Mouse (Mus musculus) heart, postnatal 14 days (tissue): Measurements from ENCODE around the gene Atg7. TPM values are rescaled to one million over a fixed set of nuclear protein-coding genes. Genes with fewer than 3 reads are reported as not detected.

Source experiments
- DNase-seq, 2 experiments: peaks; one replicate each; pipeline ENCODE4 v3.0.0; 2021 to 2022
- intact Hi-C: fragments of 180-260 bp; cut with DNase I; formaldehyde crosslinking; loops from one replicate; pipeline ENCODE4 v1.15.1; 2025
- total RNA-seq, 2 experiments: library from RNA; stranded (reverse); gene quantifications; 2 replicates each; pipeline ENCODE4 v1.2.3; 2021

Gene Atg7
- total RNA-seq, 2 experiments from 2014 or later = 12.5 to 16.0 TPM

GRCm38 (mm10) chr6:114840012-114840411 lies 197.1 kb downstream of the Atg7 start:
- intact Hi-C loops = no loop called here
- DNase-seq = peak in 1 of 2 experiments; percentile 21

- no peak for DNase-seq
- intact Hi-C loops = no loop called here
These were observed 199.2 kb downstream of the Atg7 start for GRCm38 (mm10) chr6:114842131-114842530.

GRCm38 (mm10) chr6:114842863-114843262 lies 200.0 kb downstream of the Atg7 start:
- DNase-seq = no peak
- intact Hi-C loops = no loop called here

GRCm38 (mm10) chr6:114846153-114846772 lies 203.4 kb downstream of the Atg7 start:
- no peak for DNase-seq
- intact Hi-C loops = no loop called here

- intact Hi-C loops = no loop called here
- no peak for DNase-seq
These were observed 204.8 kb downstream of the Atg7 start for GRCm38 (mm10) chr6:114847582-114848174.

GRCm38 (mm10) chr6:114848761-114849160 lies 205.9 kb downstream of the Atg7 start:
- intact Hi-C loops = no loop called here
- DNase-seq = no peak

GRCm38 (mm10) chr6:114849787-114850186 lies 206.9 kb downstream of the Atg7 start:
- no peak for DNase-seq
- intact Hi-C loops = no loop called here

- intact Hi-C loops = no loop called here
- no peak for DNase-seq
These were observed 208.8 kb downstream of the Atg7 start for GRCm38 (mm10) chr6:114851688-114852087.

- intact Hi-C loops = no loop called here
- no peak for DNase-seq
These were observed 209.8 kb downstream of the Atg7 start for GRCm38 (mm10) chr6:114852739-114853138.

- DNase-seq = no peak
- intact Hi-C loops = no loop called here
These were observed 211.5 kb downstream of the Atg7 start for GRCm38 (mm10) chr6:114854368-114854767.

GRCm38 (mm10) chr6:114855644-114856043 lies 212.7 kb downstream of the Atg7 start:
- intact Hi-C loops = no loop called here
- DNase-seq = no peak

GRCm38 (mm10) chr6:114856501-114856900 lies 213.6 kb downstream of the Atg7 start:
- no peak for DNase-seq
- intact Hi-C loops = no loop called here

- no peak for DNase-seq
- intact Hi-C loops = no loop called here
These were observed 215.3 kb downstream of the Atg7 start for GRCm38 (mm10) chr6:114857996-114858721.

- DNase-seq = no peak
- intact Hi-C loops = no loop called here
These were observed 215.8 kb downstream of the Atg7 start for GRCm38 (mm10) chr6:114858722-114859053.

- intact Hi-C loops = loop anchor here (5.0 kb wide), 1 partner anchor 39 kb away; no protein-coding TSS in a partner anchor
- DNase-seq = peak; percentile 58 to 63
These were observed 218.0 kb downstream of the Atg7 start for GRCm38 (mm10) chr6:114860677-114861568.

GRCm38 (mm10) chr6:114861591-114861990 lies 218.7 kb downstream of the Atg7 start:
- no peak for DNase-seq

GRCm38 (mm10) chr6:114862046-114862445 lies 219.1 kb downstream of the Atg7 start:
- no peak for DNase-seq
- intact Hi-C loops = loop anchor here (5.0 kb wide), 1 partner anchor 40 kb away; no protein-coding TSS in a partner anchor

More at GRCm38 (mm10) chr6:114861591-114861990, 218.7 kb downstream of the Atg7 start:
- intact Hi-C loops = loop anchor here (5.0 kb wide), 1 partner anchor 39 kb away; no protein-coding TSS in a partner anchor

GRCm38 (mm10) chr6:114863501-114863900 lies 220.6 kb downstream of the Atg7 start:
- intact Hi-C loops = loop anchor here (5.0 kb wide), 1 partner anchor 41 kb away; no protein-coding TSS in a partner anchor
- DNase-seq = no peak

GRCm38 (mm10) chr6:114864421-114864820 lies 221.5 kb downstream of the Atg7 start:
- DNase-seq = no peak
- intact Hi-C loops = loop anchor here (5.0 kb wide), 1 partner anchor 42 kb away; no protein-coding TSS in a partner anchor

GRCm38 (mm10) chr6:114866078-114866477 lies 223.2 kb downstream of the Atg7 start:
- intact Hi-C loops = no loop called here
- no peak for DNase-seq
